Mouse (Mus musculus) spleen, postnatal 36 days (tissue): ENCODE data around the gene Orc4.
A peak's percentile ranks its signal among the peaks of the same experiment; 100 is the strongest.
"Not testable (repeated sequence)": the region's sequence is repeated elsewhere in the genome, so short reads cannot be mapped to it uniquely, and the experiment has no call there.

ENCODE experiments used
- DNase-seq, 2 experiments: peaks; one replicate each; pipeline ENCODE4 v3.0.0; 2022; ENCODE audit warnings: low spot score in 2 of 2, mixed read lengths in 1 of 2

Gene Orc4

DNA sequence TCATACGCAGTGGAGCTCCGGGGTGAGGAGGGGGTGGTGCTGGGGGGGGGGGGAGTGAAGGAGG, at the start of gene Orc4:
TSS of gene Orc4 (minus strand) at position 26 of the 64 bp plus-strand sequence.
- DNase-seq: no peak

DNA sequence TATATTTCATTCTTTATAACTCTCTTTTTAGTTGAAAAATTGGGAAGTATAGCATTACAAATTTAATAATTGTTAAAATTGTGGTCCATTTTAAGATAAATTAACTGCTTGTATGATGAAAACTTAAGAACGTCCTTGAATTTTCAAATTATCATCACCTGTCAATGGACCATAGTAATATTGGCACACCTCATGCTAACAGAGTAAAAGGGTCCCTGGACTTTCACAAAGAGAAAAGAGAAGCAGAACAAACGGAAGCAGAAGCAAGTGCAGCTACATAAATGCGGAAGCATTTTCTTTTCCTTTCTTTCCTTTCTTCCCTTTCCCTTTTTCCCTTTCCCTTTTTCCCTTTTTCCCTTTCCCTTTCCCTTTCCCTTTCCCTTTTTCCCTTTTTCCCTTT, 40.2 kb upstream of the Orc4 start:
- DNase-seq: no peak

DNA sequence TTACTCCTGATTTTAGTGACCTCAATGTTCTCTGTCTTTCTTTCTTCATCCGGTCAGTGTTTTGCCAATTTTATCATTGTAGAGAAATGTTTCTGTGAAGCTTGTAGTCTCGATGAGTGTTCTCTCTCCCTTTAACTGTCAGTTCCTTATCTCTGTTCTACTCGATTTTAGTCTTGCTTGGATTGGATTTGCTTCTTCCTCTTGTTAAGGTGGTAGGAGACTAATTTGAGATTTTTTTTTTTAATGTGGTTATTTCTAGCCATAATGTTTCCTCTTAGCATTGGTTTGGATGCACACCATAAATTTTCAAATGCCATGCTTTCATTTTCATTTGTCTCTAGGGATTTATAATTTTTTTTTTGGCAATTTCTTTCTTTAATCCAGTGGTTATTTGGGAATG, 28.8 kb upstream of the Orc4 start:
- DNase-seq: no peak

DNA sequence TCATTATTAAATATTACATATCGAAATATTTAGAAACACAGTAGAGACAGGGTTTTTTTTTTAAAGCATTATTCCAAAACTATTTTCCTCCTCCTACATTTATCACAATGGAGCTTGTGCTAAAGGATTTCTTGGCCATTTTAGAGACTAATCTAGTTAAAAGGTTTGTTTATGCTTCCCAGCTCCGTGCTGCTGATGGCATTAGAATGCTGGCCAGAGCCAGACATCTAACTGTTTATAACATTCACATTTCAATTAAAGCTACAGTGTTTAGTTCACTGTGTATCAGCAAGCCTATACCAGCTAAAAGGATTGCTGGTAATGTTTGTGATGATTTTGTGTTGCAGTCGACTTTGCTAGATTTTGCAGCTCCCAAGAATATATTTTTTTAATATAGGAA, 6.5 kb upstream of the Orc4 start:
- DNase-seq: no peak

DNA sequence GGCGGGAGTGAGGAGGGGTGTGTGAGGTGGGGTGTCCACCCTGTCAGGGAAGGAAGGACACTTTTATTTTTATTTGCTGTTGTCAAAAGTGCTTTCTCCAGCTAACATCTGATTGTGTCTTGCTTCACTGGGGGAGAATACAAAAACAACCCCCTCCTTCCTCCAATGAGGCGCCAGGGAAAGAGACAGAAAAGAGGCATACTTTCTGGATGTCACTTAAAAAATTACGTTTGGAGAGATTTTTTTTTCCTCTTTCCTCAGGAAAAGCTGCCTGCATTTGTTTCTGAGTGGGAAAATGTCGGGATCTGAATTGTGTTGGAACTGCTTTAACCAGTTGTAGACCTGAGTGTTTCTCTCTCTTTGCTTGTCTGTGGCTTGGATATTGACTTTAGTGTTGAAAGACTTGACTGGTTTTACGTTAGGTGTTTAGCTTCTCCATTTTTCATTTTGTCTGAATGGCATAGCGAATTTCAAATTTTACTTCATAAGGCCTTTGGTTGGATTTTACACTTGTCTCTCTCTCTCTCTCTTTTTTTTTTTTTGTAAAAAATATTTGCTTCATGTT, 321 bp upstream of the Orc4 start:
- peak in 1 of 2 experiments; percentile 2 for DNase-seq

DNA sequence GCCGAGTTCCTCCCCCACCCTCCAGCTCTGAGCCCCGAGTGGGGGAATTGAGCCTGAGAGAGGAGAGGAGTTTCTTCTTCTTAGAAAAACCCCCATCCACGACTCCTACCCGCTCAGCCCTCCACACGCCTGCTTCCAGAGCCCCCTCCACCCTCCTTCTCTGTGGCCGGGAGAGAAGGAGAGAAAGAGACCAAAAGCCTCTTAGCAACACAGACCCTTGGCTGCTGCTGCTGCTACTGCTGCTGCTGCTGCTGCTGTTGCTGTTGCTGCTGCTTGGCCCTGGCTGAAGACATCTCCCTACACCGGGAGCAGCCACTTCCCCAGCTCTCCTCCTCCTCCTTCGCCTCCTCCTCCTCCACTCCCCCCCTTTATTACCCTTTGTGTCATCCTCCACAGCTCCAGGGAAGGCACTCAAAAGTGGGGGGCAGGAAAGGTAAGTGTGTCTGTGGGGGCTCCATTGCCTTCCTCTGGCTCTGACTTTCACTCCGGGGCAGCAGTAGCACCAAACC, 280 bp downstream of the Orc4 start:
- peak; percentile 17 to 25 for DNase-seq

DNA sequence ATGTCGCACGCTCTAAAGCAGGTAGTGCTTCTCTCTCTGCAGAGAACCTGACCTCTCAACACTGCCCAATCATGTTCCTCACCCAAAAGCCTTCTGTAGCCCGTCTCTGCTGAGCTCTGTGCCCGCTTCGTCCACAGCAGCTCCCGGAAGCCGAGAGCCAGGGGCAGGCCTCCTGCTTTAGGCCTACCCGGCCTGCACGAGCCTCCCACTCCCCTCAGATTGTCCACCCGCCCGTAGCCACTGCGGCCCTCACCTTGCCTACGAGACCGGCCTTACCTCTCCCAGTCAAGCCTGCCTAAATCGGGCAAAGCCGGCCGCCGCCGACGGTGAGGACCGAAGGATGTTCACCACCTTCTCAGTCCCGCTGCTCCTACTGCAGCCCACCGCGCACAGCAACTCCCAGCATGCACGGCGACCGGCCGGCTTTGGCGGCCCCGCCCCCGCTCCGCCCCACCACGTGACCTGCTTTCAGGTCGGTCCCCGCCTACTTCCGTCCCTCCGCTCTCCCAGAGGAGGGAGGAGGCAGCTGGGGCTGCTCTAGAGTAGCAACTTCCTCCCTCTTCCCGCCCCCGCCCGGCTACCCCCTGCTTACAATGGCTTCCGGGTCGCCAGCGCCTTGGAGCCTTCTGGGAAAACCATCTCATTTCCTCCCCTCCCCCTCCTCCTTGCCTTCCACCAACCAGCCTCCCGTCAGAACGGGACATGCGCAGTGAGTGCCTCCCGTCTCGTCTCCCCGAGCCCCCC, 1.1 kb downstream of the Orc4 start, which contains the start of gene Mbd5:
TSS of gene Mbd5 (plus strand) at position 668 of the 744 bp plus-strand sequence.
- DNase-seq: peak; percentile 99

DNA sequence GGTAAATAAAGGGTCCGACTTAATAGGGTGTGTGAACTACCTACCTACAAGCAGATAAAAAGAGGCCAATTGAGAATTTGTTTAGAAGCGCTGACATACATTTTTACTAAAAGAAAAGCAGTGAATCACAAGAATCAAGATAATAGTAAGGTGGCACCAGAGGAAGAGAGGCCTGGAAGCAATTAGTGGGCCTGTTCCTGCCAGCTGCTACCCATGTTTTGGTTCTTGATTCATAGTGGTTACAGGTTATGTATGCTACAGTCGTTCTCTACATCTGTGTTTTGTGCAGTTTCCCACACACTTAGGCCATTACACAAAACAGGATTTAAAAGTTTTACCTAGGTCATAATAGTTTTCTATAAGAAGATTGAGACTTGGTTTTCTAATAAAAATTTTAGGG, 2.3 kb downstream of the Orc4 start:
- DNase-seq: no peak

DNA sequence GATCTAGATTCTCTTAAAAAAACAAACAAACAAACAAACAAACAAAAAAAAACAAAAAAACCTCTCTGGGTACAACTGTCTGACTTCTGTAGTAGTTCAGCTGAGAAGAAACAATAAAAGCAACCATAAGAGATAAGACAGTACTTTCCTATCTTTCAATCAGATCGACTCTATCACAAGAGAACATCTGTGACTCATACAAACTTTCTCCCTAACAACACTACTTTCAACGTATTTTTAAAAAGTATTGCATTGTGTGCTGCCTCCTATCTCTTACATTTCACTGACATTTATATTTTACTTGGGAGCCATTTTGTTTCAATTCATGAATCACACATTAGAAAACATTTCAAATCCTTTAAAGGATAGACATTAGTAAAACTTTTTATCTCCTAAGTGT, 15.0 kb downstream of the Orc4 start:
- no peak for DNase-seq

DNA sequence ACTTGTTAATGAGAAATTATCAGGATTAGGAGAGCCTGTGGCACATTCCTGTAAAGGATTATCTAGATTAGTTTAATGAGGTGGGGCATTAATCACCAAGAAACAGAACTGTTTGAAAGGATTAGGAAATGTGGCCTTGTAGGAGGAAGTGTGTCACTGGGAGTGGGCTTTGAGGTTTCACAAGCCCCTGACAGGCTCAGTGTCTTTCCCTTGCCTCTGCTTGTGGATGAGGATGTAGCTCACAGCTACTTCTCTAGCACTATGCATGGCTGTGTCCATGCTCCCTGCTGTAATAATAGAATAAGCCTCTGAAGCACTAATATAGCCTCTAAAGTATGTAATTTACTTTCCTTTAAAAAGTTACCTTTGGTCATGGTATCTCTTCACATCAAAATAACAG, 34.2 kb downstream of the Orc4 start:
- DNase-seq: no peak

DNA sequence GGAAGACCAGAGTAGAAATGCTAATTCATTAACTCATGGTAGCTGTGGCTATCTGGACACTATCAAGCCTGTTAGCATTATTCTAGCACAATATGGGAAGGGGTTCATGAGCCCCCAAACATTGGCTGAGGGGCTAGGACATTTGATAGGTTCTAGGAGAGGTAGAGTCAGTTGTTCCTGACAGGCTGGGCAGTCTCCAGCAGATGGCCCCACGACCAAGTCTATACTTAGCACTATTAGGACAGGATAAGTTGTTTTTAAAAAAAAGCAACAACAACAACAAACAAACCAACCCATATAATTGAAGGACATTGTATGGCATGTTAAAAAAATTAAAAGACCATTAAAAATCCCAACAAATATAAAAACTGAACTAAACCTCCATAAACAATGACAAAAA, 35.9 kb downstream of the Orc4 start:
- DNase-seq: no peak

DNA sequence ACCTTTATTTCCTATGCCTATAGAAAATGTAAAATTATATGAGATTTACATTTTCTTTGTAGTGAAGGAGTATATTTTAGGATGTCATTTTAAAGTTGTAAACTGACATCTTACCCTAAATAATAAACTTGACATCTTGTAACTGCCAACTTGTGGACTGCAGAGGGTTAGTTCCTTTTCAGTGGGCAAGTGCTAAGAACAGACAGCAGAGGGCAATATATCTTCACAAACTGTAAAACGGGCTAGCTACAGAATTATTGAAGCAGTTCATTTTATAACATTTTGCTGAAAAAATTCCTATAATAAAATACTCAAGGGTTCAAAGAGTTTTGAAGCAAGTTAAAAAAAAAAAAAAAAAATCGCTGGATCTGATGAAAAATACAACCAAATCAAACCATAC, 41.2 kb downstream of the Orc4 start:
- no peak for DNase-seq

DNA sequence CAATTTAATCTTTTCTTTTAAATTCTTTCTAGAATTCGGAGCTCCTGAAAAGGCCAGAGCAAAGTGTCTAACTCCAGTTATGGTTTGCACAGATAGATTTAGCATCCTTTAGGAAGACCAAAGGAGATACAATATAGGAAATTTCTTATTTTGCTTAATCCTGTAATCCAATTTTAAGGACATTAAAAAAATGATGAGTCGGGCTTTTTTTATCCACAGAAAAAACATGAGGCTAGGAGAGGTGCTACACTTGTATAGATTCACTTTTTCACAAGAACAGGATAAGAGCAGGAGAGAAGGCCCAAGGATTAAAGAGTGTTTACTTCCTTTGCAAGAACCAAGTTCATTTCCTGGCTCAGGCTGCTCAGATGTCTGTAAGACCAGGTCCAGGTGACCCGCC, 54.9 kb downstream of the Orc4 start:
- no peak for DNase-seq

DNA sequence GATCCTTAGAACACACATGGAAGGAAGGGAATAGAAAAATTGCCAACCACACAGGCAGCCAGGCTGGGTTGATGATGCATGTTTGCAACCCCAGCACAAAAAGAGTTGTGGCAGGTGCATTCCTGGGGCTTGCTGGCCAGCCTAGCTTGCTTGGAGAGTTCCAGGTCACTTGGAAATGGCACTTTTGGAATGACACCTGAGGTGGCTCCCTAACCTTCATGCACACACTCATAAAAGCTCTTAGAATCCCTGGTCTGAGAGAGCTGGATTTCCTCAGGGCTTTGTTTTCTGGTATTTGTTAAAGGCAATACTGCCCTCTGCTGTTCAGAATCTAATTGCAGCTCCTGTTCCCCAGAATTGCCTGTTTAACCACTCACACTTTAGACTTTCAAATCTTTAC, 64.1 kb downstream of the Orc4 start:
- peak; percentile 5 to 25 for DNase-seq

DNA sequence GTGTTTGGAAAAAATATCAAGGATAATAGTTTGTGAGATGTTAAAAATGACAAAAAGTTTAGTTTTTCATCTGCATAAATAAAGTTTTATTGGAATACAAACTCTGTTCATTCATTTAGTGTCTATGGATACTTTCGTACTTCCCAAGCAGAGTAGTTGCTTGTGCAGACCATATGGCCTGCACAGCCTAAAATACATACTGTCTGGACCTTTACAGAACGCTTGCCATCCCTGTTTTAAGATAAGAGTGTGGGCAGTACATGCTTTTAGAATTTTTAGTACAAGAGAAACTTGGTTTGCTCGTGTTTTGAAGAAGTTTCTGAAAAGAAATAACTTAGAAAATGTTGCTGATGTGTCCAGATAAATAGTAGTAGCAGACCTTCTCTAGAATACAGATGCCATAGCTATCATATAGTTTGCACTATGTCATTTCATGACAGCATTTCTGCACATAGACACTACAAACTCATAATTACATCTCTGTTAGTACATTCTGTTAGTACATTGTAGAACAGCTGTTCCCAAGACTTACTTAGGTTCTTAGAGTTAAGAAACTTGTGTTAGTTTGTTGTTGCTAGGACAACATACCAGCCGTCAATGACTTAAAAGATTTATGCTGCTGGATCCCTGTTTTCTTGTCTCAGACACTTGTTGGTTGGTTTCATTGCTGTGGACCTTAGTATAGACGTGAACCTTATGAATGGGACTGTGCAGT, 81.7 kb downstream of the Orc4 start:
- DNase-seq: no peak

DNA sequence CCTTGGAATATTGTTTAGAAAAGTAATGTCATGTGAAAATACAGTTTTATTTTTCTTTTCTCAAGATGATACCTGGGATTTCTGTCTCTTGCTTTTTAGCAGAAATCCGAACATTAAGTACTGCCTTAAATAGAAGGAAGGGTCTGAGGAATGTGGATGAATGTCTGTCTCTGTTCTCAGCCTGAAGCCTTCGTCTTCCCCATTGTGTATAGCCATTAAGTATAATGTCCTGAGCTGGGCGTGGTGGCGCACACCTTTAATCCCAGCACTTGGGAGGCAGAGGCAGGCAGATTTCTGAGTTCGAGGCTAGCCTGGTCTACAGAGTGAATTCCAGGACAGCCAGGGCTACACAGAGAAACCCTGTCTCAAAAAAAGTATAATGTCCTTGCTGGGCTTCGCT, 84.5 kb downstream of the Orc4 start:
- DNase-seq: not testable (repeated sequence)
